Mouse (Mus musculus): ENCODE data around the gene Snai1. TPM values are rescaled to one million over a fixed set of nuclear protein-coding genes. Genes with fewer than 3 reads are reported as not detected.

The Snai1 gene
- total RNA-seq, 4 experiments from 2014 or later: 1.2 to 2.2 (median 1.4) TPM

DNA sequence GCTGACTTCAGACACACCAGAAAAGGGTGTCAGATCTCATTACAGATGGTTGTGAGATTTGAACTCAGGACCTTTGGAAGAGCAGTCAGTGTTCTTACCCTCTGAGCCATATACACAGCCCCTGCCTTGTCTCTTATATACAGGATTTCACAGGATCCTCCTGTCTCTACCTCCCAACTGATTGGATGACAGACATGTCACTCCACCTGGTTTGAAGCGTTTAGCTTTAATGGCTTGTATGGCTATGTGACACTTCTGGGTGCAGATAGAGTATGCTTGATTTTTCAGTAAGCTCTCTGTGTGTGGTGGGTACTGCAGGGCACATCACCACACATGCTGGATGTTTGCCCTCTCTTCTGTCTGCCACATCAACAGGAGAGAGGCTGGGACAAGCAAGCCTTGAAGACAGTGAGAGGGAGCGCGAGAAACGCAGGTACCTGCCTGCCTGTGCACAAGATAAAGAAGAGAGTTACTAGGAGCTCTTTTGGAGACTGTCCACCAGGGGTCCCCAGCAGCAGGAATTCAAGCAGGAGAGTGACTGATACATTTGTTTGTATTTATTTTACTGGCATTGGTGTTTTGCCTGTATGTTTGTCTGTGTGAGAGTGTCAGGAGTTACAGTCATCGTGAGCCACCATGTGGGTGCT, 18.3 kb upstream of the Snai1 start:
- no peak for DNase-seq (ENCODE audit: low spot score)

DNA sequence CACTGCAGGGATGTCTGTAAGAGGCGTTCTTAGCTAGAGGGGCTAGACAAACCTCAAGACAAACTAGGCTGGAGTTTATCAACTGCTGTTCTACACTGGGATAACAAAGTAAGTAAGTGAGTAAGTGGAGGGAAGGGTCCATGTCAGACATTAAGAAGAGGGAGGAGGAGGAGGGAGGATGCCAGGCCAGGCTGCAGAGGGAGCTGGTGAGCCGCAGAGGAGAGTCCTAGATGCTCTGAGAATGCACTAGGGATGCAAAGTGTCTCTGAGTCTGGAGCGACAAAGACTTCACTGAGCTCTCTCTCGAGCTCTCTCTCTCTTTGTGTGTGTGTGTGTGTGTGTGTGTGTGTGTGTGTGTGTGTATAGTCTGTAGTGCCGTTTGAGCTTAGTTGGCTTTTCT, 9.7 kb upstream of the Snai1 start:
- DNase-seq (ENCODE audit: low spot score): no peak

DNA sequence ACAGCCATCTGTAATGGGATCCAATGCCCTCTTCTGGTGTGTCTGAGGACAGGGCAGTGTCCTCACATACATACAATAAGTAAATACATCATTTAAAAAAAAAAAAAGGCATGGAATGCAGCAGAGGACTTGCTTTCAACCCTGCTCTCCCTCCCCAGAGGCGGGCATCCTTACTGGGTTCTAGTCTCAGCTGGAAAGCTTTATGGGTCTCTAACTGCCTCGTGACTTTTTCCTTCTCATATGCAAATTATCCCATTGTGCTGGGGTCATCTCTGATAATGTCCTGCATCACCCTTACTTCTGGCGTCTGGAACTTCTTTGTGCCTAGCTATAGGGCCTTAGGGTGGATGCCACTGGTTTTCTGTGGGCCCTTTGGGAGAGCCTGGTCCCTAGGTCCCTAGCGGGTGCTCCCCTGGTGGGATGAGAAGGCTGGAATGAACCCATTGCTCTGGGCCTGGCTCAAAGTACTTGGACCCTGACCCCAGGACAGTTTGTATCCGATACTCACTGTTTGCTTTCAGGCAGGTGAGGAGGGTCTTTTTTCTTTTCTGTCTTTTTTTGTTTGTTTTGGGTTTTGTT, 8.0 kb upstream of the Snai1 start:
- DNase-seq (ENCODE audit: low spot score): no peak

DNA sequence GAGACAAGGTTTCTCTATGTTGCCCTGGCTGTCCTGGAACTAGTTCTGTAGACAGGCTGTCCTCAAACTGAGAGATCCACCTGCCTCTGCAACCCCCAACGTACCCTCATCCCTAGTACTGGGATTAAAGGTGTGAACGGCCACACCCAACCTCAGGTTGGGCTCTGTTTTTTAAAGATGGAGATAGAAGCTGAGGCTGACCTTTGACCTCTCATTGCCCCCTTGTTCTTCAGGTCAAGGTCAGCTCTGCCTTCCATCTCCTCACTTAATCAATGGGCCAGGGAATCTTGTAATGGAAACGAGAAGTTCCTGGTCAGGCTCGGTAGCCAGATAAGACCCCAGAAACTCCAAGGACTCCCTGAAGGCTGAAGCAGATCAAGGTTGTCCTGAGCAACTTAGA, 7.5 kb upstream of the Snai1 start:
- no peak for DNase-seq (ENCODE audit: low spot score)

DNA sequence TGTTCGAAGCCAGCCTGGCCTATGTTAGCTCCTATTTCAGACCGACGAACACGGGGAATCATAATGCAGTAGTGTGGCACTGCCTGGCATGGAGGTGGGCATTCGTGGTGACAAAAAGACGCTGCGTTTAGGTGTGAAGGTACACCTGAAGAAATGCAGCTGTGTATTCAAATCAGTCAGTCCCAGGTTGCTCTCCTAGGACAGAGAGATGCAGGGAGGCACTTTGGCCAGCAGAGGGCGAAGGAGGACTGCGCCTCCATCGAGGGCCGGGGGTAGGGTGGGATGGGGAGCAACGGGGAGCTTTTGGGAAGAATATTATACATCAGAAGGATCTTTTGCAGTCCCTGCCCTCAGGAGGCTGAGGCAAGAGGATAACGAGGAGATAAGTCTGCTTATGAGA, 5.9 kb upstream of the Snai1 start:
- peak; percentile 36 for DNase-seq (ENCODE audit: low spot score)

DNA sequence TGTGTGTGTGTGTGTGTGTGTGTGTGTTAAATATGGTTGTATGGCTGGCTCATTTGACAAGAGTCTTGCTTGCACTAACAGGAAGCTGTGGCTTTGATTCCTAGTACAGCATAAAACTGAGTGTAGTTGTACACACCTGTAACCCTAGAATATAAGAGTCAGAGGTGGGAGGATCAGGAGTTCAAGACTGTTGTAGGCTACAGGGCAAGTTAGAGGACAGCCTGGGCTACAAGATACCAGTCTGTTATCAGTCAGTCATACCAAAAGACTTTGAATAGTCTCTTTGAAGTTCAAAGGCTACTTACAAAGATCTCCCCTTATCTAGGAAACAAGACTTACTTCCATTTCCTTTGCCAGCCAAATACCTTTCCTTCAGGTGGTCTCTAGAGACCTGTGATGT, 4.1 kb upstream of the Snai1 start:
- DNase-seq (ENCODE audit: low spot score): no peak

DNA sequence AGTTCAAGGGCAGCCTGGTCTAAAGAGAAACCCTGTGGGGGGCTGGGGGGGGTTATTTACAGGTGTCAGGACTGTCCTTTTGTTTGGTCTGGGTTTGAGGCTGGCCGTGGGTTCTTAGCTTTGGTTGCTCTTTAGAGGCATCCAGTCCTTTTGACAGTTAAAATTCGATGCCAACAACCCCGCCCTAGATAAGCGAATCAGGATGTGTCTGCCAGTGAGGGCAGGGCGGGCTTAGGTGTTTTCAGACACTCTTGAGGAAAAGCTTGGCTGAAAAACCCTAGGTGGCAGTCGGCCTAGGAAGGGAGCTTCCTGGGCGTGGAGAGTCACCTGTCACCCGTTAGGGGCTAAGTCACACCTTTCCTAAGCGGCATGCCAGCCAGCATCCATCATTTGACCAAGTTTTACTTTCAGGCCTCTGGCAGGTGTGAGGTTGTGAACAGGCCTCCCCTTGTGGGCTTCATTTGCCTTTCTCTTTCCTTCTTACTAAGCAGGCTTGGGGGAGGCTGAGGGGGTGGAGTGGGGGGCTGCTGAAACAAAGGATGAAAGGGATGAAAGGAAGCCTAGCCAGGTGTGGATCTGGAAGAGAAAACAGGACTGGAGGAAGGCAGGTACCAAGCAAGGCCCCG, 1.6 kb upstream of the Snai1 start:
- no peak for DNase-seq (ENCODE audit: low spot score)

DNA sequence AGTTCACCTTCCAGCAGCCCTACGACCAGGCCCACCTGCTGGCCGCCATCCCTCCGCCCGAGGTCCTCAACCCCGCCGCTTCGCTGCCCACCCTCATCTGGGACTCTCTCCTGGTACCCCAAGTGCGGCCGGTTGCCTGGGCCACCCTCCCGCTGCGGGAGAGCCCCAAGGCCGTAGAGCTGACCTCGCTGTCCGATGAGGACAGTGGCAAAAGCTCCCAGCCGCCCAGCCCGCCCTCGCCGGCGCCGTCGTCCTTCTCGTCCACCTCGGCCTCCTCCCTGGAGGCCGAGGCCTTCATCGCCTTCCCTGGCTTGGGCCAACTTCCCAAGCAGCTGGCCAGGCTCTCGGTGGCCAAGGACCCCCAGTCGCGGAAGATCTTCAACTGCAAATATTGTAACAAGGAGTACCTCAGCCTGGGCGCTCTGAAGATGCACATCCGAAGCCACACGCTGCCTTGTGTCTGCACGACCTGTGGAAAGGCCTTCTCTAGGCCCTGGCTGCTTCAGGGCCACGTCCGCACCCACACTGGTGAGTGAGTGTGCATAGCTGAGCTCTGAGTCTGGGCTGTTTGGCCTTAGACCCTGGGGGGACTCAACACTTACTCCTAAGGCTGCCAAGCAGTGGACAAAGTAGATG, 794 bp downstream of the Snai1 start:
- DNase-seq (ENCODE audit: low spot score): no peak

DNA sequence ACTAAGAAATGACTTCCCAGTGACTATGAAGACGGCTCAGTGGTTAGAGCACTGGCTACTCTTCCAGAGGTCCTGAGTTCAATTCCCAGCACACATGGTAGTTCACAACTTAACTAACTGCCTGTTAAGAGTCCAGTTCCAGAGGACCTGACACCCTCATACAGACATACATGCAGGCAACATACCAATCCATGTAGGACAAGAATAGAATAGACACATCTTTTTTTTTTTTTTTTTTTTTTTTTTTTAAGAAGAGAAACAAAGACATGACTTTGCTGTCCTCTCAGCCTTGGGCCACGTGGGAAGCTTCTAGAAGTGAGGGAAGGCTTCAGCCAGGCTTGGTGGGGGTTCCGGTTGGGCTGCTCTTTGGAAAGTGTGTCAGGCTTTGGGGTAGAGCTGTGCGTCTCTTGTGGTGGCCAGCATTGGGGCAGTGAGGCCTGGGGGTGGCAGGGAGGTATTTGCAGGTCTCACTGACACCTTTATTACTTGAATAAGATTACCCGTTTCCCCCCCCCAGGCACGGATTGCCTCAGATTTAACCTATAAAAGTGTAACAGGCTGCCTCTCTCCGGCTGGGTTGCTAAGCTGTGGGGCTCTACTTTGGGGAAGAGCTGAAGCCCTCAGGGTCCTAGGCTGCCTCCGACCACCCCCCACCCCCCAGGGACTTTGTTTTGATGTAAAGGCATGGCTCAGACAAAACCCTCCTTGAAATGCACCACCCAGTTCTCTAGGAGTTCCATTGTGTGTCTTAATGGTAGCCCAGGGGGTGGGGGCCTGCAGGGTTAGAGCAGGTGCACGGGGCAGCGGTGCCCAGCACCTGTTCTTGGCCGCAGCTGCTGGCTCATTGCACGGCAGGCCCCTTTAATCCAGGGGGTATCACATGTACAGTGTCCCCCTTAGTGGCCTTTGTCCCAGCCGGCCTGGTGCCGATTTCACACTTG, 1.8 kb downstream of the Snai1 start:
- DNase-seq (ENCODE audit: low spot score): no peak

DNA sequence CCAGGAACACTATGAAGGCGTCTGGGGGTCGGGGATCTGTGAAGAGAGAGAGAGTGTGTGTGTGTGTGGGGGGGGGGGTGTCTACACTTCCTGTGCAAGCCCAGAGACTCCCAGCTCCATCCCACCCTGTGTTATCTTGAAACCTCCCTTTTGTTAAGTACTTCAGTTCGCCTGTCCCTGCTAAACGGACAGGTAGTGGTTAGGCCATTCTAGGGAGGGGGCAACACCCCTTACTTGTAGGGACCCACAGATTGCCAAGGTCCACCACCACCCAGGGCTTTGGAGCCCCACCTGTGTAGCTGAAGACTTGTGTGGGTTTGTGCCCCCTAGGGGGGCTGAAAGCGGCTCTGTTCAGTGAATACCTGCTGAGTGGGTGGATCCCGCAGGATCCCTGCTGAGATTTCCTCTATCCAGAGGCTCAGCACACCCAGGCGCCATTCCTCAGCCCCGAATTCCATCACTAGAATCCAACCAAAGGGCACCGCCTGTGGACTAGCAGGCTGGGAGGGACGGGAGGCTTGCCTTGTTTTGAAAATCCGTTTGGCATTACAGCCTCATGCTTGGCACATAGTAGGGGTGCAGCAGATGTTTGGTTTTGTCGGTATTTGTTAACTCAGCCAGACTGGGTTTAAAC, 2.6 kb downstream of the Snai1 start:
- no peak for DNase-seq (ENCODE audit: low spot score)

DNA sequence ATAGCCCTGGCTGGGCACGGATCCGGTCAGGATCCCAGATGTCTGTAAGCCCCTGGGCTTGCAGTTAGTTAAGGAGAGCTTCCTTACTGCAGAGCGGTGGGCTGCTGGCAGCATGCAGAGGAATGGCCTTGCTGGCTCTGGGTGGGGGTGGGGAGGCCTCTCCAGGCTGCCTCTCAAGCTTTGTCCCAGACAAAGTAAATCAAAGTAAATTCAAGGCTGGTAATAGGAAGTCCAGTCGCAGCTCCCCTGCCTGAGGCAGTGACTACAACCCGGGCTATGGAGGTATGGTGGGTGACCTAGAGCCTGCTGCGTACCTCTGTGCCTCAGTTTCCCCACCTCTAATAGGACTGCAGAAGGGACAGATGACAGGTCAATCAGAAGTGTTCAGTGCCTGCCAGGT, 3.3 kb downstream of the Snai1 start:
- DNase-seq (ENCODE audit: low spot score): no peak

DNA sequence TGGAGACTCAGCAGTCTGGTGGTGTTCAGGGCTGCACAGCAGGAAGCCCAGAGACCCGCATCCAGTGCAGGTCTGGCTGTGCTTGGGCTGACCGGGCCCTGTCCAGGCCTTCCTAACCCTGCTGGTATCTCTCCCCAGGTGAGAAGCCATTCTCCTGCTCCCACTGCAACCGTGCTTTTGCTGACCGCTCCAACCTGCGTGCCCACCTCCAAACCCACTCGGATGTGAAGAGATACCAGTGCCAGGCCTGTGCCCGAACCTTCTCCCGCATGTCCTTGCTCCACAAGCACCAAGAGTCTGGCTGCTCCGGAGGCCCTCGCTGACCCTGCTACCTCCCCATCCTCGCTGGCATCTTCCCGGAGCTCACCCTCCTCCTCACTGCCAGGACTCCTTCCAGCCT, 3.8 kb downstream of the Snai1 start:
- DNase-seq (ENCODE audit: low spot score): no peak

DNA sequence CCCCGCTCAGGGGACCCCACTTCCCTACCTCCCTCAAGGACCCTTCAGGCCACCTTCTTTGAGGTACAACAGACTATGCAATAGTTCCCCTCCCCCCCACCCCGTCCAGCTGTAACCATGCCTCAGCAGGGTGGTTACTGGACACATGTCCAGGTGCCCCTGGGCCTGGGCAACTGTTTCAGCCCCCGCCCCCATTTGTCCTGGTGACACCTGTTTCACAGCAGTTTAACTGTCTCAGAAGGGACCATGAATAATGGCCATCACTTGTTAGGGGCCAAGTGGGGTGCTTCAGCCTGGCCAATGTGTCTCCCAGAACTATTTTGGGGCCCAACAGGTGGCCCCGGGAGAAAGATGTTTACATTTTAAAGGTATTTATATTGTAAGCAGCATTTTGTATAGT, 4.4 kb downstream of the Snai1 start:
- no peak for DNase-seq (ENCODE audit: low spot score)

DNA sequence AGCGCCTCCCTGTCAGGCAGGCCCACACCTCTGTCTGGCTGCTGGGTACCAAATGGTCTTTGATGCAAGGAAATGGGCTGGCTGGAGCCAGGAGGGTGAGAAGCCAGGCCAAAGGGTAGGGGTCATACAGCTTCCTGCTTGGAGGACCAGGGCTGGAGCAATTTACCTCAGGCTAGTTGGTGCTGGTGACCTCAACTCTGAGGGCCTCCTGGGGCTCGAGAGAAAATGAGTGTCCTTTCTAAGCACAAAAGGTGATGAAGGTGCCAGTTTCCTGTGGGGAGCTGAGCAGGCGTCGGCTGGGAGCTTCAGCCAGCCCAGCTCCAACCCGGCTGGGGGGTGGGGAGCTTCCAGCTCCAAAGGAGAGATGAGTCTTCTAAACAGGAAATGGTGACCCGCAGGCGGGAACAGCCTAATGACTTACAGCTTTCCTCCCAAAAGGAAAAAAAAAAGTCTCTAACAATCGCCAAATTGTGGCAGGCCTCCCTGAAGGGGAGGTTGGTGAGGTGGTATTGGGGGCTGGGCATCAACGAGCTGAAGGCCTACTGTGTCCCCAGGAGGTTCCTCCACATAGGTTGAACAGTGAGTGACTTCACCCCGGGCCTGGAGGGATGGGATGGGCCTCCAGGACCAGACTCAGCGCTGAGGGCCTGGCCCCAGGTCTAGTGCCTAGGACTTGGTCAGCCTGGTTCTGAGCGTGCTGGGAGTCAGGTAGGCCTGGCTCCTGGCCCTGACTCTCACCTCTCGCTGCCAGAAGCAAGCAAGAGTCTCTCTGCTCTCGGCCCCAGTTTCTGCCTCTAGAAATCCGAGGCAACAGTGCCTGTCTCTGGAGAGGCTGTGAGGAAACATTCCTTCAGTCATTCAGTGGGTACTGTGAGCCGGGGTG, 5.4 kb downstream of the Snai1 start:
- DNase-seq (ENCODE audit: low spot score): peak; percentile 59

DNA sequence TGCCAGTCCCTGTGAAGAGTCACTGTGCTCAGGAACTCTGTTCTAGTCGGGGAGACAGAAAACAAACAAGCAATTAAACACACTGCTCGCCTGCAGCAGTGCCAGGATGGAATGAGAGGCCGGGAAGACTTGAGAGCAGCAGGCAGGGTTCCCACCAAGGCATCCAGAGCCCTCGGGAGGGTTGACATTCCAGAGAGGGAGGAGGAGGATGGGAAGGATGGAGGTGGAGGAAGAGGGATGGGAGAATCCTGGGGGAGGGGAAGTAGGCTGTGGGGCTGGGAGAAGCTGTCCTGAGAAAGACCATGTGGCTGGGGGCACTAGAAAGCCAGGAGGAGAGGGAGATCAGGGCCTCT, 6.0 kb downstream of the Snai1 start:
- DNase-seq (ENCODE audit: low spot score): no peak

DNA sequence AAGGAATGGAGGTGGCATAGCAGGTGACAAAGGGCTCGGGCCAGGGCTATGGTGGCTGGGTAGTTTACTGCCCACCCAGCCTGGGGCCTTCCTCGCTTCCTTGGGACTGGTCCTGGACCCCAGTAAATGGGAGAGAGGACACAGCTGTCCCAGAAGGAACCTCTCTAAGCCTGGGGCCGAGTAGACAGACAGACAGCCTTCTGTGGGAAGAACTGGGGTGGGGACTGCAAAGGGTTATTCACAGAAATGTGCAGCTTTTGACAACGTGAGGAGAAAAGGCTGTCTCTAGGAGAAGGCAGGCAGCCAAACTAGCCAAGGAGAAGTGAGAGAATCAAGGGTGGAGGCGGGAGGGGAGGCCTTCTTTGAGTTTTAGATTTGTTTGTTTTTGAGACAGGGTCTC, 6.5 kb downstream of the Snai1 start:
- no peak for DNase-seq (ENCODE audit: low spot score)

DNA sequence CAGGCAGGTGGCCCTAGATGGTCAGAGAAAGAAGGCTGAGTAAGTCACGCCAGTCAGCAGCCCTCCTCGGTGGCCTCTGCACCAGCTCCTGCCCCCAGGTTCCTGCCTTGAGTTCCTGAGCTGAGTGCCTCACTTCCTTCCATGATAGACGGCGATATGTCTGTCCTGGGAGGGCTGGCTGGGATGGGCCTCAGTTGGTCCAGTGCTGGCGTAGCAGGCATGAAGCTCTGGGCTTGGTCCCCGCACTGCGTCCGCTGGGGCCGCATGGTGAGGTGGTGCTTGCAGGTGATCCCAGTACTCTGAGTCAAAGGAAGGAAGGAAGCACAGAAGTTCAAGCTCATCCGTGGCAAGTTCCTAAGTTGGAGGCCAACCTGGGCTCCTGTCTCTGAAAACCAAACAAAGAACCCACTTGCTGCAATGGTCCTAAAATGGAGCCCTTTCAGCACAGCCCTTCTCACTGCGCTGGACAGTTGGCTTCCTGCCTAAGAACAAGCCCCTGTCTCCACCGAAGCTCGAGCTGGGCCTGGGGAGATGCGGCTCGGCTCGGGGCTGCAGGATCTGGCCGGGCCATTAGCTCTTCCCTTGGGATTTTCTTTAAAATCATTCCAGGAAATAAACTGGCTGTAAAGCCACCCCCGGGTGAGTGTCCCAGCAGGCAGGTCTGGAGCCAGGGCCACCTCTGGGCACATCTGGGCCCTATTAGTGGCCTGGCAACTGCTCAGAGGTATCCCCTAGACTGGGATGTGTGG, 8.6 kb downstream of the Snai1 start:
- no peak for DNase-seq (ENCODE audit: low spot score)

DNA sequence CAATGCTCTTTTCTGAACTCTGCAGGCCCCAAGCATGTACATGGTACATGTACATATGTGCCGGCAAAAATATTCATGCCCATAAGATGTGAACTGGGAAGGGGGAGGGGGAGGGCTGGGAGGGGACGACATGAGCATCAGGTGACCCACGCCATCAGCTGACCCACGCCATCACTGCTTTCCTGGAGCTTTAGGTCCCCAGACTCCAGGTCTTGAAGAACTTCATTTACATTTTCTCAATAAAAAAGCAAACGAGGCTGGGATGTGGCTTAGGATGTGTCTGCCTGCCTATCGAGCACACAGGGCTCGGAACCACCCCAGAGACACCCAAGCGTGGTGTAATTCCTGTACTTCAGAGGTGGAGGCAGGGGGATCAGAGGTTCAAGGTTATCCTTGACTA, 9.4 kb downstream of the Snai1 start:
- no peak for DNase-seq (ENCODE audit: low spot score)

DNA sequence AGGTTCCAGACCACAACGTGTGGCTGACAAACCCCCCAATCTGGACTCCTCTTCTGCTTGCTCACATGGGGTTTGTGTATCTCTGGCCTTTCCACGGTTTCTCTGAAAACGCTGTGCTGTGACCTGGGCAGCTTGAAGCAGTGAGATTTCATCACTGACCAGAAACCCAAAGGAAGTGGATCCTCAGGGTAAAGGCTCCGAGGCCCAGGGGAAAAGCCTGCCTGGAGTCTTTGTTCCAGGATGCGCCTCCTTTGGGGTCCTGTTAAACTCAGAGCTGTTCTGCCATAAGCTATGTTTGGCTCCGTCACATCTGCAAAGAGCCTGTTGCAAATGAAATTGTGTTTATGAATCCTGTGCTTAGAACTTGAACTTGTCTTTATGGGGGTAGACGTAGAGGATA, 11.0 kb downstream of the Snai1 start:
- DNase-seq (ENCODE audit: low spot score): no peak

DNA sequence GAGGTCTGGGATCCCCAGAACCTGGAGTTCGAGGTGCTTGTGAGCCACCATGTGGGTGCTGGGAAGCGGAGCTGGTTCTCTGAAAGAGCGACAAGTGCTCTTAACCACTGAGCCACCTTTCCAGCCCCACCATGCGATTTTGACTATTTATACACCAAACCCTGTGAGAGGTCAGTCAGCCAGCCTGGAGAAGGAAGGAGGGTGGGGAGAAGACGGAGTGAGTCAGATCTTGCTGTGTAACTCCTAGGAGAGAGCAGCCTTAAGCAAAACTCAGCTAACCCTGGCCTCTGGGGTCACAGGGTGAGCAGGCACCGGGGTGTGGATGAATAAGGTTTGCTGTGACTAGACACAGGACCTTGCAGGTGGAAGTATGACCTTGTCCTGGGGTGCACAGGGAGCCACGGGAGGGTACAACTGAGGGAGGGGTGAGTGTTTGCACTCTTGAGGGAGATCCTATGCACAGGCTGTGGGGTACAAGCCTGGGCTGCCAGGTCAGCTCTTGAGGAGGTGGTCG, 12.4 kb downstream of the Snai1 start:
- DNase-seq (ENCODE audit: low spot score): no peak
